Mouse (Mus musculus): Measurements from ENCODE around the gene Pla2g4a.

The Pla2g4a gene

DNA sequence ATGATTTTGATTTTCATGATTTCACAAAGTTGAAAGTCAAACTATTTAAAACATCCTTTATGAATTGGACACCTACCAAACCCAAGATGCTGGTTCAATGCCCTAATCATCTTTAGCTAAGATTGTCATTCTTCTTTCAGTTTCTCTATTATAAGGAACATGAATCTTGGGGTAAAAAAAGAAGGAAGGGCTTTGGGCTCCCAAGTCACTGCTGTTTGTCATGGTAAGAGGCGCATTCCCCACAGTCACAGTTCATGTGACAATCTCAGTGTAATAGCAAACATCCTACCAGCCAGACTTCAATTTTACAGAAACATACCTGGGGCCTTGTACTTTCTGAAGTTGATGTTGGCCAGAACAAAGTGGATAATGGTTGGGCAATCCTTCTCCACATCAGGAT lies 119.2 kb downstream of the Pla2g4a start:
- DNase-seq: no peak

DNA sequence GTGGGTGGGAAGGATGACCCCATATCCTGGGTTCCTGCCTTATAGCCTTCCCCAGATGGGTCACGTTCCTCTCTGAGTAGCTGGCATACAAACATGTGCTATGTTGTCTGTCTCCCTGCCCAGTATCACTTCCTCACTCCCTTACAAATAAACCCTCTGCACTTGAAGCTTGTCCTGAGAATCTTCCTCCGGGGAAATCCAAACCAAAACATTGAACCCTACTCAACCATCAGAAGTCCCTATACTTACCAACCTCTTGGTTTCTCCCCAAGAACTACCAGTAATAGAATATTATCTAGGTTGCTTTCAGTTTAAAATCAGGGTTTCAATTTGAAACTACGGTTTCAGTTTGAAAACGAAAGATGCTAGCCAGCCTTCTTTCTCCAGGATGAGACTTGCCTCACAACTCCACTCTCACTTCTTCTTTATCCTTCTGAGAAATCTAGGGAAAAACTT lies 120.1 kb downstream of the Pla2g4a start:
- DNase-seq: no peak

DNA sequence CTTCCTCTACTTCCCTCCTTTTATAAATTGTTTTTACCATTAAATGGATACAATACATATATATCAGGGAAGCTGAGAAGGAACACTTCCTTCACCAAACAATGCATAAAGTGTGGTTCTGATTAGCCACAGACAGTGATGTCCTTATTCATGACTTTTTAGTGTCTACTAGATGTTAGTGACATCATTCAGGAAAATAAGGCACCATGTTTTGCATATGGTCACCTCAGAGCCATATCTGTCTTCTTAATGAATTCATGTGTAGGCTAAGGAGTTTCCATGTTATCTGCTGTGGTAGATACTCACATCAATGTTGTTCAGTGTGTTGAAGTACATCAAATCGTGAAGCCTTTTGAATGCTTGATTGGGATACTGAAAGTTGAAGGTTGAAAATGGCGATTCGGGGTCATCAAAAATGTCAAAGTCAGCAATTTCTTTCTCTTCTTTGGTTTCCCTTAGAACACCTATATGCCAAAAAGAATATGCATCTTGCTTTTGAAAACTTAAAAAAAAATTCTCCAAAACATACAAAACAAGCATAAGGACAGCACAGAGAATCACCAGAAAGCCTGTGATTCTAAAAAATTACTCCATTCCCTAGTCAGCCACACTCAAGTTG lies 120.7 kb downstream of the Pla2g4a start:
- no peak for DNase-seq

DNA sequence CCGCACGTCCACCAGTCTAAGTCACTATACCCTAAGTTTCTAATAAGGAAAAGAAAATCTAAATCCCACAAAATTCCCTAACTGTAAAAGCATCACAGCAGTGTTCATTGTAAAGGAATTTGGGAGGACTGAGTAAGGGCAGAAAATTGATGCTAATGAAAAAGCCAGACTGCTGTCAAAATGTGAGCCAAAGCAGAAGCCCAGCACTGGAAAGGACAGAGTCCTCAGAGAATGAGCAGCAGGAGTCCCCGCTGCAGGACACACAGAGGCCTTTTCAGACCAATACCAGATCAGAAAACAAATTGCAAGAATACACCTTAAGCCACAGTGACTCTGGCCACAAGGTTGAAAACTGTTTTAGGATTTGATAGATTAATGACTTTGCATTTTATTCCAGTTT lies 124.6 kb downstream of the Pla2g4a start:
- no peak for DNase-seq

DNA sequence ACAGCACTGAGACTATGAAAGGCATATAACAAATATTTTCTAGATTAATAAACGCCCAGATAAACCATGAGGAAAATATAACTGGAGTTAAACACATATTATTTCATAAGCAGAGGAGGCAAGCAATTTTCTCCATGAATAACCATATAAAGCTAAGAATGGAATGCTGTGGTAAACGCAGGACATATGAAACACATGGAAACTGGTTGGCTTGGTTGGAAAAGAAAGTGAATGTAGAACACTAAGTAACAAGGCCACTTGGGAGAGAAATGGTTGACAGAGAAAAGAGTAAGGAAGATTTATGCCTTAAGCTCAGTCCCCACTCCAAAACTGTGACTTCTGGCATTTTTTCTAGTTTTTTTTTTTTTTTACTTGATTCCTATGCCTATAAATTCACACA lies 127.2 kb downstream of the Pla2g4a start:
- DNase-seq: no peak

DNA sequence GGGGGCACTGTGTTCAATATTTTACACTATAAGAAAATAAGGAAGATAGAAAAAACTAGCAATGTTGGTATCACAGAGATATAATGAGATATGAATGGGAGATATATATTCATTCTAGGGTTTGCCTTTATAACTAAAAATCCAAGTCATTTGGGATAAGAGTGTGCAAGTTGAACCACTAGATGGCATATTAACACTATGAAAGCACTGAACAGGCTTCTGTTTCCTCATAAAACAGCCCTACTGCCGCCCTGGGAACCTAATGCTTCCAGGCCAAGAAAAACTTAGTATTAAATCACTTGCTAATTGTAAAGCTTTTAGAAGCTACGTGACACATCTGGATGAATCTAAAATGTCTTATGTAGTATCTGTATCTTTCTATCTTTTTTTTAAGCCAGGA lies 128.1 kb downstream of the Pla2g4a start:
- DNase-seq: peak; percentile 5

DNA sequence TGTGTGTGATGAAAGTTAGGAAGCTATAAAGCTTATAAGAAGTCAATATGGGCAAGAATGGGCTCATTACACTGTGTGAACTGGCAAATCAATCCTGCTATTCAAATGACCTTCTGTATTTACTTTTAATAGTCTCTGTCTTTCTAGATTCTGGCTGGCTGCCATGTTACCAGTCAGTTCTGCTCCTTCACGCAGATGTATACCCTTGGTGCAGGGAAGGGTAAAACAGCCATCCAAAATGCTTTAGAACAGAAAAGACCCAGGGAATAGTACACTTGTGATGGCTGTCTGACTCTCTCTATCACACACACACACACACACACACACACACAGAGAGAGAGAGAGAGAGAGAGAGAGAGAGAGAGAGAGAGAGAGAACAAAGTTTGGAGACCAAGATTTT lies 128.6 kb downstream of the Pla2g4a start:
- DNase-seq: no peak

DNA sequence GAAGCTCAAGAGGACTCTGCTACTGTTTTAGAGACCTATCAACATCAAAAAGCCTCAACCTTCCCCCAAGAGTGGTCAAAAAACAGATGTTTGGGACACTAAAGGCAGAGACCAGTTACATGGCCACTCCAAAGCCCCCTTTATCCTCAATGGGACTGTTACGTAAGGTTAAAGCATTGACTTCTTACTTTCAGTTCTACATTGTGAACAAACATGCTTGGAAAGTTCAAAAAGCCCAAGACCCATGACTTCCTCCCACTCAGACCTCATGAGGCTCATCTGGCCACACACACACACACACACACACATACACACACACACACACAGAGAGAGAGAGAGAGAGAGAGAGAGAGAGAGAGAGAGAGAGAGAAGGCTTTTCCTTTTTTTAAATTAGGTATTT lies 130.0 kb downstream of the Pla2g4a start:
- DNase-seq: no peak

DNA sequence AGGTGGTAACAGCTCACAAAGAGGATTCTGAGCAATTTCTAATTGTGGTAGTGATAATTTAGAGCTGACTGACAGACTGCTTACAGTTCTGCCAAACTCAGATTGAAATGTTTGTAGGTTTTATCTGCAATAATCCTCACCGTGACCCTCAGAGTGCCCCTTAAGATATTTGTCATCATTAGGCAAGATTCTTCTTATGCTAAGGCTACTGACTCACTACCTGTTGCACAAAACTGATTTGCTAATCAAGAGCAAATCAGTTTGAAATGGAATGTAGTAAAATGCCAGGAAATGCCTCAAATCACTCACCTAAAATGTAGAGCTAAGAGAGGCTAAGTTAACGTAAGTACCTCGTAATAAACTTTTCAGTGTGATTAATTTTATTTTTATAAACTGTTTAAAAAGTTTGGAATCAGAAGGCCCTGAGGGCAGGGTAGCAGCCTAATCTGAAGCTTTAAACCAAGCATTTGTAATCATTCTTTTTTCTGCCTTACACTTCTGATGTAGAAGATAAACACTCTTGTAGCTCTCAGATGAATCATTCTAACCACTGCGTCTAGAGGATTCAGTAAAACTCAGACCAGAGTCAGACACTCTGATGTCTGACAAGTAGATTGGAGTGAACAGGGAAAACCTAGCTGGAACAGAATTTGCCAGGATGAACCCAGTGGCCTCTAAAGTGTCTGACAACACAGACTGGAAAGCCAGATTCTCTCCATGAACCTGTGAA lies 147.3 kb downstream of the Pla2g4a start:
- no peak for DNase-seq

DNA sequence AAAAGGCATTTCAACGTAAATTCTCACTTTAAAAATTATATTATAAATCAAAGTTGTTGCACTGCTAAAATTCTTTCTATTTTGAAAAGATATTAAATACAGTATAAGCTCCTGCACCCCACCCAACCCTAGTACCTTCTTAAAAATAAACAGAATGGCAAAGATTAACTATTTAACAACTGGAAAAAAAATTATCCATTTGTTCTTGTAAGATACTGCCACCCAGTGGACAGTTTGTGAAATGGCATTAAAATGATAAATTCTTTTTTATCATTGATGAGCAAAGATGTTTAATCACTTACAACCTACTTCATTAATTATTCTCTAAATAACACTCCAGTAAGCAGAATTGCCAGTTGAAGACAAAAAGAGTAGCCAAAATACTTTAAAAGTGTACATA lies 151.6 kb downstream of the Pla2g4a start:
- no peak for DNase-seq
